Mouse (Mus musculus) kidney, postnatal 0 days (tissue): ENCODE results near the gene Osbp. TPM values are rescaled to one million over a fixed set of nuclear protein-coding genes. Genes with fewer than 3 reads are reported as not detected.

Experiments
- ATAC-seq: fragments of 200-750 bp; cut with Nextera tagmentation; replicated peaks from 2 replicates; pipeline ENCODE4 v1.8.0; 2017; ENCODE audit warnings: low read depth, moderate number of reproducible peaks, moderate TSS enrichment, moderate library complexity; ENCODE audit not compliant: low FRiP score
- DNase-seq: peaks from one replicate; pipeline ENCODE4 v3.0.0-alpha.2; 2016; ENCODE audit warnings: low spot score
- H3K27ac ChIP-seq: fragments of 300-500 bp; sonication (generic); 2 replicates; pipeline ENCODE4 v1.5.1; 2014; ENCODE audit warnings: mild to moderate bottlenecking
- H3K27me3 ChIP-seq: fragments of 300-500 bp; sonication (generic); 2 replicates; pipeline ENCODE4 v1.6.1; 2014; ENCODE audit warnings: low read length, mixed read lengths; ENCODE audit not compliant: insufficient read depth
- H3K36me3 ChIP-seq: fragments of 300-500 bp; sonication (generic); 2 replicates; pipeline ENCODE4 v1.6.1; 2014; ENCODE audit warnings: low read length, mixed read lengths; ENCODE audit not compliant: insufficient read depth
- H3K4me1 ChIP-seq: fragments of 300-500 bp; sonication (generic); replicated peaks from 2 replicates; pipeline ENCODE4 v1.6.1; 2014; ENCODE audit warnings: antibody characterized with exemption, low read length, mixed read lengths; ENCODE audit not compliant: insufficient read depth
- H3K4me2 ChIP-seq: fragments of 300-500 bp; sonication (generic); 2 replicates; pipeline ENCODE4 v1.6.1; 2014; ENCODE audit warnings: mild to moderate bottlenecking, low read length, moderate library complexity, mixed read lengths
- H3K4me3 ChIP-seq: fragments of 300-500 bp; sonication (generic); replicated peaks from 2 replicates; pipeline ENCODE4 v1.5.1; 2014; ENCODE audit warnings: low read depth, low read length
- H3K9ac ChIP-seq: fragments of 300-500 bp; sonication (generic); 2 replicates; pipeline ENCODE4 v1.6.1; 2014; ENCODE audit warnings: low read depth, low read length
- H3K9me3 ChIP-seq: fragments of 300-500 bp; sonication (generic); replicated peaks from 2 replicates; pipeline ENCODE4 v1.6.1; 2016; ENCODE audit warnings: low read length, inconsistent platforms, mixed read lengths
- CTCF ChIP-seq: IDR thresholded peaks from 2 replicates; pipeline ENCODE4 v1.5.1; 2016; ENCODE audit warnings: antibody characterized with exemption, low read depth, mild to moderate bottlenecking, moderate library complexity
- WGBS: fragments of 180-500 bp; shearing (Covaris S2); extraction: QIAGEN DNeasy Blood & Tissue Kit; methylation state at CpG from one replicate; pipeline ENCODE4 v1.1.7; 2014; 5-methylcytosine and 5-hydroxymethylcytosine counted together
- microRNA-seq: library from miRNA; unstranded; fragments of <30 nt; microRNA quantifications from one replicate; pipeline ENCODE4, GENCODE M21; 2016
- polyA plus RNA-seq: library from polyadenylated mRNA; unstranded; fragments of >200 nt; fragmentation: Nextera tagmentation; extraction: Ambion mirVana; gene quantifications from 2 replicates; pipeline ENCODE4 v1.2.1, GENCODE M21; 2015

The Osbp gene
- polyA plus RNA-seq, 1 experiment from 2014 or later, result 6.1 TPM

DNA sequence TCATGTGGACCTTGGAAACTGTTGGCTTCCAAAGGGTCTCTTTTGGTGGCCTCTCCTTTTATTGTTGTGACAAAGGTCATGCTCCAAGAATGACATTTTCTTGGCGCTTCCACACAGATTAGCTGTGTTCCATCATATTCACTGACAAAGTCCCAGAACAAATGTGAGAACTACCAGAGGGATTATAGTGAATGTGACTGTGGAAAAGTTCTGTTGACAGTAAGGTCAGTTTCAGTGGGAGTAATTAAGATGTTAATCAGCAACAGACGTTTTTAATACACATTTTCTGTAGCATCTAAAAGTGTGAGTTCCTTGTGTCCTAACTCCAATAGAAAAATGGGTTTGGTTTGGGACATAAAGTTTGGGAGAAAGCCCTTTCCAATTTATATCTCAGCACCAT lies 75.5 kb downstream of the Osbp start, which contains the start of gene Olfr1423:
Olfr1423 (minus strand) TSS at position 101 of the 400 bp plus-strand sequence.
- H3K27me3 ChIP-seq, result no peaks in the 10 kb centered on the region

GRCm38 (mm10) chr19:12043163-12043562 lies 77.4 kb downstream of the Osbp start:
- Histone ChIP-seq H3K4me1 (no peaks in the 10 kb centered on the region), H3K4me2 (no peak overlapping the region), H3K9ac (no peak overlapping the region), H3K36me3 (no peaks in the 10 kb centered on the region), H3K4me3 (no peak overlapping the region), H3K27me3 (no peaks in the 10 kb centered on the region), H3K27ac (no peak overlapping the region), H3K9me3 (no peaks in the 10 kb centered on the region)
- 91% methylated on average over 5 of the region's 5 CpGs for WGBS
- DNase-seq (no peak), ATAC-seq (no peak)
- TF ChIP-seq CTCF, result no peak

More for the DNA sequence above, 75.5 kb downstream of the Osbp start, which contains the start of gene Olfr1423:
- Histone ChIP-seq H3K27ac (no peak within 1 kb of the TSS), H3K4me1 (no peaks in the 10 kb centered on the region), H3K4me3 (no peak within 1 kb of the TSS), H3K36me3 (no peaks in the 10 kb centered on the region), H3K4me2 (no peak within 1 kb of the TSS), H3K9me3 (no peaks in the 10 kb centered on the region), H3K9ac (no peak within 1 kb of the TSS)
- DNase-seq, result no peak
- no peak for TF ChIP-seq CTCF
- ATAC-seq, result no peak
- 55% methylated on average over 2 of the region's 2 CpGs for WGBS

Small RNAs within 50 kb of the gene (microRNA-seq; reads per million reads assigned to microRNA genes)
- 4.0 reads per million, percentile 12 among the genes with 10 or more reads in this experiment for gene Mir6994

Other genes with a start within 250 kb of the Osbp start
- not detected in 2 replicates for gene Gif, start 218.4 kb upstream of the Osbp start, polyA plus RNA-seq
- gene Mrpl16, start 195.6 kb upstream of the Osbp start, polyA plus RNA-seq, result 66.7 and 69.8 TPM in 2 replicates
- gene Stx3, start 146.5 kb upstream of the Osbp start, polyA plus RNA-seq, result 42.5 and 46.1 TPM in 2 replicates
- 0.14 TPM in 1 of 2 replicates, not detected in the other for gene Olfr1417, start 126.7 kb upstream of the Osbp start, polyA plus RNA-seq
- gene Olfr1418, start 104.9 kb upstream of the Osbp start, polyA plus RNA-seq, result not detected in 2 replicates
- not detected in 2 replicates for gene Olfr1419, start 90.8 kb upstream of the Osbp start, polyA plus RNA-seq
- gene Olfr1420, start 79.4 kb upstream of the Osbp start, polyA plus RNA-seq, result 0.08 TPM in 2 replicates
- gene Patl1, start 53.5 kb upstream of the Osbp start, polyA plus RNA-seq, result 11.4 and 13.0 TPM in 2 replicates
- not detected in 2 replicates for gene Olfr1423, start 75.4 kb downstream of the Osbp start, polyA plus RNA-seq
- gene Olfr1424, start 96.7 kb downstream of the Osbp start, polyA plus RNA-seq, result not detected in 2 replicates
- not detected in 2 replicates for gene Olfr1425, start 111.8 kb downstream of the Osbp start, polyA plus RNA-seq
- not detected in 2 replicates for gene Olfr1426, start 126.1 kb downstream of the Osbp start, polyA plus RNA-seq
- not detected in 2 replicates for gene Olfr1427, start 137.4 kb downstream of the Osbp start, polyA plus RNA-seq
- not detected in 2 replicates for gene Olfr1428, start 150.0 kb downstream of the Osbp start, polyA plus RNA-seq
- gene Olfr76, start 157.3 kb downstream of the Osbp start, polyA plus RNA-seq, result not detected in 2 replicates
- gene Olfr1555-ps1, start 204.2 kb downstream of the Osbp start, polyA plus RNA-seq, result not detected in 2 replicates
- not detected in 2 replicates for gene Olfr1431, start 234.7 kb downstream of the Osbp start, polyA plus RNA-seq